Mouse (Mus musculus): Measurements from ENCODE around the gene Foxo1. TPM values are rescaled to one million over a fixed set of nuclear protein-coding genes. Genes with fewer than 3 reads are reported as not detected.

Foxo1 gene
- 3.4 and 3.9 TPM in 2 replicates for polyA plus RNA-seq (2015; fragmentation: Nextera tagmentation; extraction: Ambion mirVana)

GRCm38 (mm10) chr3:52267652-52268486 lies at the start of gene Foxo1:
Gene Foxo1, plus strand, starts transcription at chr3:52268336.

Other genes starting within 250 kb of the Foxo1 start
- gene Maml3, start 163.3 kb upstream of the Foxo1 start, polyA plus RNA-seq (2015; fragmentation: Nextera tagmentation; extraction: Ambion mirVana) = 1.00 and 1.3 TPM in 2 replicates